Mouse (Mus musculus) cerebellum, adult 18-20 months (tissue): Measurements from ENCODE around the gene Myo1d.

Source experiments
- DNase-seq, 2 experiments: peaks; one replicate each; pipeline ENCODE4 v3.0.0; 2021

Myo1d gene

GRCm38 (mm10) chr11:80529149-80529548 lies 250.7 kb downstream of the Myo1d start:
- no peak for DNase-seq

GRCm38 (mm10) chr11:80527697-80528096 lies 252.1 kb downstream of the Myo1d start:
- DNase-seq, result no peak

- DNase-seq, result no peak
These were observed 255.6 kb downstream of the Myo1d start for GRCm38 (mm10) chr11:80524213-80524612.

GRCm38 (mm10) chr11:80523410-80523809 lies 256.4 kb downstream of the Myo1d start:
- no peak for DNase-seq

GRCm38 (mm10) chr11:80522852-80523251 lies 257.0 kb downstream of the Myo1d start:
- DNase-seq, result no peak

GRCm38 (mm10) chr11:80521148-80521547 lies 258.7 kb downstream of the Myo1d start:
- DNase-seq, result no peak

- DNase-seq, result peak in 1 of 2 experiments; percentile 16
These were observed 261.1 kb downstream of the Myo1d start for GRCm38 (mm10) chr11:80518421-80519367.

- no peak for DNase-seq
These were observed 263.9 kb downstream of the Myo1d start for GRCm38 (mm10) chr11:80515895-80516294.

GRCm38 (mm10) chr11:80515346-80515745 lies 264.5 kb downstream of the Myo1d start:
- DNase-seq, result no peak

GRCm38 (mm10) chr11:80513796-80514195 lies 266.0 kb downstream of the Myo1d start:
- DNase-seq, result no peak

GRCm38 (mm10) chr11:80512313-80513056 lies 267.3 kb downstream of the Myo1d start:
- DNase-seq, result no peak

- DNase-seq, result no peak
These were observed 269.7 kb downstream of the Myo1d start for GRCm38 (mm10) chr11:80510124-80510523.

- DNase-seq, result no peak
These were observed 270.7 kb downstream of the Myo1d start for GRCm38 (mm10) chr11:80509176-80509506.

GRCm38 (mm10) chr11:80508361-80509175 lies 271.3 kb downstream of the Myo1d start:
- no peak for DNase-seq

- no peak for DNase-seq
These were observed 272.0 kb downstream of the Myo1d start for GRCm38 (mm10) chr11:80507791-80508190.

- no peak for DNase-seq
These were observed 273.3 kb downstream of the Myo1d start for GRCm38 (mm10) chr11:80506483-80506882.

- no peak for DNase-seq
These were observed 274.2 kb downstream of the Myo1d start for GRCm38 (mm10) chr11:80505581-80505980.

GRCm38 (mm10) chr11:80504519-80505385 lies 275.1 kb downstream of the Myo1d start:
- DNase-seq, result no peak

- DNase-seq, result peak in 1 of 2 experiments; percentile 14
These were observed 275.9 kb downstream of the Myo1d start for GRCm38 (mm10) chr11:80503726-80504452.

- DNase-seq, result no peak
These were observed 276.5 kb downstream of the Myo1d start for GRCm38 (mm10) chr11:80503281-80503680.

- DNase-seq, result no peak
These were observed 280.3 kb downstream of the Myo1d start for GRCm38 (mm10) chr11:80499550-80499952.
